In the genomic region with DNA sequence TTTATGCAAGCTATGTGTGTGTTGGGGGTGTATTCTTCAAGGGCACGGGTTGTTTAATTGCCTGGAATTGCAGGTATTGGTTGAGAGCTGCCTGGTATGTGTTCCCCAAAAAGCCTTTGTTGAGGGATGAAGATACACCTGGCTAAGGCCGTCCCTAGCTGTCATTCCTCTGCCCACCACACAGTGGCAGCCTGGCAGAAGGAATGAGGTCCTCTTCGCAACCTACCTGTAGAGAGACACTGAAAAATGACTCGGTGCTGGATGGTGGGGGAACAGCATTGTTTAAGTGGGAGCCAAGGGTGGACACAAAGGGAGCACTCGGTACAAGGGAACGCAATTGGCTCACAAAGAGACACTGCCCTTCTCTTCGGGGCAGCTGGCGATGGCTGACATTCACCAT, we compare ENCODE assay signal across 10 mouse cellular contexts. TPM values are rescaled to one million over a fixed set of nuclear protein-coding genes. Genes with fewer than 3 reads are reported as not detected.
A peak's percentile ranks its signal among the peaks of the same experiment; 100 is the strongest.
DNase-seq lines count a peak whose midpoint lies in the region; ATAC-seq and TF ChIP-seq lines count a peak whose summit lies in the region.
"Had no signal": no experiment of that assay in that cellular context is flagged by ENCODE, and none has a peak within 500 bp of the region (broad histone marks: within the 10 kb centered on the region; RNA-seq: fewer than 3 reads in every experiment).

No protein-coding gene starts in this region.

- TF ChIP-seq POLR2A in liver, adult 2 months (IDR thresholded peaks at IDR 0.05; ENCODE audit: extremely low read depth, insufficient read depth, low read length) = no peak

- H3K36me3 ChIP-seq in liver, adult 2 months (ENCODE audit: control insufficient read depth, insufficient read depth, low read length) = no peaks in the 10 kb centered on the region
- H3K36me3 ChIP-seq in liver, embryonic 11.5 days (ENCODE audit: control insufficient read depth, insufficient read depth, low read length) = no peaks in the 10 kb centered on the region
- H3K36me3 ChIP-seq in hindbrain, embryonic 16.5 days (ENCODE audit: control insufficient read depth, insufficient read depth, low read length) = no peaks in the 10 kb centered on the region
- H3K36me3 ChIP-seq: embryonic facial prominence, embryonic 15.5 days; lung, embryonic 15.5 days had no signal

- no peaks in the 10 kb centered on the region for H3K27me3 ChIP-seq in liver, adult 2 months (ENCODE audit: control insufficient read depth, insufficient read depth, low read length)
- no peaks in the 10 kb centered on the region; the same call in 1 of the 2 replicates for H3K27me3 ChIP-seq in liver, embryonic 11.5 days (replicated peaks; ENCODE audit: control insufficient read depth, insufficient read depth, low read length)
- no peaks in the 10 kb centered on the region for H3K27me3 ChIP-seq in hindbrain, embryonic 16.5 days (replicated peaks; ENCODE audit: control insufficient read depth, insufficient read depth, low read length)
- H3K27me3 ChIP-seq: embryonic facial prominence, embryonic 15.5 days; lung, embryonic 15.5 days had no signal

- H3K79me2 ChIP-seq in liver, adult 2 months (ENCODE audit: control insufficient read depth, insufficient read depth, low read length) = no peaks in the 10 kb centered on the region

- H3K9ac ChIP-seq in liver, adult 2 months (ENCODE audit: low read depth, low read length) = no peak overlapping the region
- no peak overlapping the region for H3K9ac ChIP-seq in liver, embryonic 11.5 days (ENCODE audit: low read depth, low read length)
- no peak overlapping the region for H3K9ac ChIP-seq in hindbrain, embryonic 16.5 days (ENCODE audit: low read depth, low read length)
- H3K9ac ChIP-seq: embryonic facial prominence, embryonic 15.5 days; lung, embryonic 15.5 days had no signal

- no peaks in the 10 kb centered on the region for H3K9me3 ChIP-seq in liver, embryonic 11.5 days (ENCODE audit: control insufficient read depth, low read length)
- no peaks in the 10 kb centered on the region for H3K9me3 ChIP-seq in hindbrain, embryonic 16.5 days (ENCODE audit: control insufficient read depth, low read length)
- H3K9me3 ChIP-seq: embryonic facial prominence, embryonic 15.5 days; lung, embryonic 15.5 days had no signal

- no peak; the same call in 1 of the 2 replicates for ATAC-seq in liver, embryonic 11.5 days (replicated peaks; ENCODE audit: low FRiP score)
- ATAC-seq in hindbrain, embryonic 16.5 days = peak; percentile 83

- 22% methylated on average over 8 of the region's 8 CpGs for WGBS in liver, adult 2 months
- WGBS in liver, embryonic 11.5 days = 38% methylated on average over 8 of the region's 8 CpGs
- WGBS in hindbrain, embryonic 16.5 days = 28% methylated on average over 8 of the region's 8 CpGs

- peak; percentile 23 for DNase-seq in adrenal gland, adult 2 months
- no peak for DNase-seq in adrenal gland, adult 8-10 months
- DNase-seq in liver, adult 2 months (ENCODE audit: extremely low read depth, low read depth, low spot score) = peak; percentile 17
- no peak for DNase-seq in liver, embryonic 11.5 days (ENCODE audit: low spot score)
- peak; percentile 67 for DNase-seq in cerebellum, adult 11 months
- DNase-seq in lung, postnatal 10 days = peak; percentile 20
- DNase-seq in T-cell, adult 2 months (ENCODE audit: low spot score) = no peak

- no peak overlapping the region for H3K4me3 ChIP-seq in liver, adult 2 months (ENCODE audit: insufficient read depth, low read depth, low read length)
- no peak overlapping the region for H3K4me3 ChIP-seq in liver, embryonic 11.5 days (ENCODE audit: low read depth, low read length)
- H3K4me3 ChIP-seq in hindbrain, embryonic 16.5 days (ENCODE audit: low read length) = no peak overlapping the region
- H3K4me3 ChIP-seq: embryonic facial prominence, embryonic 15.5 days; lung, embryonic 15.5 days had no signal

- H3K4me1 ChIP-seq in liver, adult 2 months (ENCODE audit: control insufficient read depth, insufficient read depth, low read length) = no peaks in the 10 kb centered on the region
- no peaks in the 10 kb centered on the region for H3K4me1 ChIP-seq in liver, embryonic 11.5 days (replicated peaks; ENCODE audit: control insufficient read depth, insufficient read depth, low read length)
- H3K4me1 ChIP-seq in hindbrain, embryonic 16.5 days (ENCODE audit: control insufficient read depth, insufficient read depth, low read depth, low read length) = no peaks in the 10 kb centered on the region
- H3K4me1 ChIP-seq: lung, embryonic 15.5 days had no signal

- peak; percentile 90 for TF ChIP-seq CTCF in liver, adult 2 months (IDR thresholded peaks at IDR 0.05; ENCODE audit: low read depth, low read length)

- no peak overlapping the region for H3K4me2 ChIP-seq in liver, embryonic 11.5 days
- no peak overlapping the region for H3K4me2 ChIP-seq in hindbrain, embryonic 16.5 days (ENCODE audit: low read length)
- H3K4me2 ChIP-seq: embryonic facial prominence, embryonic 15.5 days; lung, embryonic 15.5 days had no signal

- no peak overlapping the region for H3K27ac ChIP-seq in liver, adult 2 months (replicated peaks; ENCODE audit: insufficient read depth, low read depth, low read length)
- H3K27ac ChIP-seq in liver, embryonic 11.5 days (ENCODE audit: low read depth, low read length) = no peak overlapping the region
- no peak overlapping the region for H3K27ac ChIP-seq in hindbrain, embryonic 16.5 days (ENCODE audit: low read depth, low read length)
- H3K27ac ChIP-seq: embryonic facial prominence, embryonic 15.5 days; lung, embryonic 15.5 days had no signal

RNA-seq across cellular contexts. Expression of a gene that starts 29.2 kb away (rescaled TPM):
- 1 to 10 TPM; 3.5 to 5.3 TPM for total RNA-seq in adrenal gland, adult 2 months (2021)
- 9.9 and 10.0 TPM in 2 replicates for polyA plus RNA-seq in adrenal gland, adult 2 months (2012; rRNA removed)
- 1 to 10 TPM; 3.6 to 5.7 (median 4.7) TPM for total RNA-seq in adrenal gland, adult 8-10 months (2022)
- total RNA-seq in liver, adult 2 months (2014; rRNA removed) = 4.1 and 6.8 TPM in 2 replicates
- polyA plus RNA-seq in liver, adult 2 months (2012; rRNA removed) = 4.0 and 13.3 TPM in 2 replicates
- 16.7 and 17.7 TPM in 2 replicates for polyA plus RNA-seq in liver, embryonic 11.5 days (2014; fragmentation: Nextera tagmentation; extraction: Ambion mirVana)
- polyA plus RNA-seq in hindbrain, embryonic 16.5 days (2015; fragmentation: Nextera tagmentation; extraction: Ambion mirVana) = 8.2 and 8.6 TPM in 2 replicates

Comparison
In these comparisons a context has a peak if more than half of its experiments do, and no peak if none do; other contexts are left out.
1. DNase-seq: peak in adrenal gland, adult 2 months (single experiment), liver, adult 2 months (single experiment), cerebellum, adult 11 months (single experiment) and lung, postnatal 10 days (single experiment); none in adrenal gland, adult 8-10 months (single experiment), liver, embryonic 11.5 days (single experiment) and T-cell, adult 2 months (single experiment).